Mouse (Mus musculus): ENCODE measurements around the gene Cct7. TPM values are rescaled to one million over a fixed set of nuclear protein-coding genes. Genes with fewer than 3 reads are reported as not detected.
"Not testable (repeated sequence)": the region's sequence is repeated elsewhere in the genome, so short reads cannot be mapped to it uniquely, and the experiment has no call there.

Cct7 gene
- polyA plus RNA-seq, 1 experiment from 2014 or later = 668 TPM

DNA sequence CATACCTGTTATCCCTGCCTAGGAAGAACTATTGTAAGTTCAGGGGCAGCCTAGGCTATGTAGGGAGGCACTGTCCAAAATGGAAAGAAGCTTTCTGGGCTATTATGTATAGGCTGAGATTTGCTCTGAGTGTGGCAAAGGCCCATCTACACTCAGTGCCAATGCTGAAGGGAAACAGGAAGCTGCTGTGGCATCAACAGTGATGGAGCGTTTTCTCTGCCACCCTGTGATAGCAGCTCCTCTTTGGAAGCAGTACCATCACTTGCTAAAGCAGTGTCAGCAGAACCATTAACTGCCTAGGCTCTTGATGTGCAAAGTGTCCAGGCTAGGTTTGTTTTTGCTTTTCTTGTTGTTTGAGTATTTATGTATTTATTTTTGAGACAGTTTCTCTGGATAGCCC is 15.1 kb upstream of the Cct7 start:
- no peak overlapping the region for H3K9ac ChIP-seq
- no peak for ATAC-seq
- no peaks in the 10 kb centered on the region for H3K27me3 ChIP-seq
- H3K27ac ChIP-seq = no peak overlapping the region
- no peak overlapping the region for H3K4me3 ChIP-seq
- H3K4me2 ChIP-seq = no peak overlapping the region
- H3K9me3 ChIP-seq (replicated peaks) = no peaks in the 10 kb centered on the region
- WGBS = 79% methylated on average over 1 of the region's 1 CpGs
- peaks cover 7% of the 10 kb centered on the region; the same call in 1 of the 2 replicates for H3K4me1 ChIP-seq
- H3K36me3 ChIP-seq (ENCODE audit: poor library complexity, severe bottlenecking) = peaks cover 24% of the 10 kb centered on the region

- Histone ChIP-seq H3K9ac (no peak overlapping the region), H3K36me3 (ENCODE audit: poor library complexity, severe bottlenecking) (peaks cover 27% of the 10 kb centered on the region), H3K27me3 (no peaks in the 10 kb centered on the region), H3K9me3 (replicated peaks) (no peaks in the 10 kb centered on the region), H3K27ac (no peak overlapping the region), H3K4me1 (peaks cover 5% of the 10 kb centered on the region; the same call in 1 of the 2 replicates), H3K4me2 (no peak overlapping the region), H3K4me3 (no peak overlapping the region)
- WGBS = 88% methylated on average over 5 of the region's 6 CpGs
- ATAC-seq = no peak
Observed at GRCm38 (mm10) chr6:85436631-85437030, 14.7 kb upstream of the Cct7 start.

GRCm38 (mm10) chr6:85441142-85441541 is 10.2 kb upstream of the Cct7 start:
- no peaks in the 10 kb centered on the region for H3K9me3 ChIP-seq (replicated peaks)
- H3K27me3 ChIP-seq = no peaks in the 10 kb centered on the region
- no peak overlapping the region for H3K4me2 ChIP-seq
- no peak for ATAC-seq
- H3K36me3 ChIP-seq (ENCODE audit: poor library complexity, severe bottlenecking) = peaks cover 69% of the 10 kb centered on the region
- 89% methylated on average over 4 of the region's 4 CpGs for WGBS
- H3K4me3 ChIP-seq = no peak overlapping the region
- H3K27ac ChIP-seq = no peak overlapping the region
- no peak overlapping the region for H3K9ac ChIP-seq
- H3K4me1 ChIP-seq = no peaks in the 10 kb centered on the region

DNA sequence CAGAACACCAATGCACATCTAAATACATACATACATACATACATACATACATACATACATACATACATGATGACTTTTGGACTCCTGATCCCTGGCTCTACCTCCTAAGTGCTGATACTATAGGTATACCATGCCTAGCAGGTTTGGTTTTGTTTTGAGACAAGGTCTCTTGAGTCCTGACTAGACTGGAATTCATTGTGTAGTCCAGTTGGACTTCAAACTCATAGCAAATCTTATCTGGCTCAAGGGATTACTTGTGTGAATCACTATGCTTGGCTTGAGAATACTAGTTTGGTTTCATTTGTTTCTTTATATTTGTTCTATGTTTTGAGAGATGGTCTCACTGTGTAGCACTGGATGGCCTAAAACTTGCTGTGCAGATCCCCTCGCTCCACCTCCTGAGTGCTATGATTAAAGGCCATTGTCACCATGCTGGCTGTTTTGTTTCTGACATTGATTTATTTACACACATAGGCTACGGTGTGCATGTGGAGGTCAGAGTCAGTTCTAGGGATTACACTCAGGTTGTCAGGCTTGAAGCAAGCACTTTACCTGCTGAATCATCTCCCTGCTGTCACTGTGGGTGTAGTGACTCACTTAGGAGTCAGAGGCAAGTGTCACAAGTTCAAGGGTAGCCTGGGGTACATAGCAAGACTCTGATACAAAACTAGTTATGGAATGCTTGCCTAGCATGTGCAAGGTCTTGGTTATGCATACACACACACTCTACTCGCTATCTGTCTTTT is 7.7 kb upstream of the Cct7 start:
- Histone ChIP-seq H3K27ac (no peak overlapping the region), H3K9ac (no peak overlapping the region), H3K36me3 (ENCODE audit: poor library complexity, severe bottlenecking) (peaks cover 82% of the 10 kb centered on the region), H3K4me1 (no peaks in the 10 kb centered on the region), H3K27me3 (no peaks in the 10 kb centered on the region), H3K4me2 (no peak overlapping the region), H3K4me3 (no peak overlapping the region), H3K9me3 (replicated peaks) (no peaks in the 10 kb centered on the region)
- 92% methylated on average over 3 of the region's 3 CpGs for WGBS
- ATAC-seq = no peak

GRCm38 (mm10) chr6:85444266-85444965 is 6.9 kb upstream of the Cct7 start:
- WGBS = 90% methylated on average over 8 of the region's 8 CpGs
- Histone ChIP-seq H3K36me3 (ENCODE audit: poor library complexity, severe bottlenecking) (peaks cover 74% of the 10 kb centered on the region), H3K4me1 (no peaks in the 10 kb centered on the region), H3K4me2 (no peak overlapping the region), H3K9ac (no peak overlapping the region), H3K27me3 (no peaks in the 10 kb centered on the region), H3K27ac (no peak overlapping the region), H3K9me3 (replicated peaks) (no peaks in the 10 kb centered on the region), H3K4me3 (no peak overlapping the region)
- no peak for ATAC-seq

DNA sequence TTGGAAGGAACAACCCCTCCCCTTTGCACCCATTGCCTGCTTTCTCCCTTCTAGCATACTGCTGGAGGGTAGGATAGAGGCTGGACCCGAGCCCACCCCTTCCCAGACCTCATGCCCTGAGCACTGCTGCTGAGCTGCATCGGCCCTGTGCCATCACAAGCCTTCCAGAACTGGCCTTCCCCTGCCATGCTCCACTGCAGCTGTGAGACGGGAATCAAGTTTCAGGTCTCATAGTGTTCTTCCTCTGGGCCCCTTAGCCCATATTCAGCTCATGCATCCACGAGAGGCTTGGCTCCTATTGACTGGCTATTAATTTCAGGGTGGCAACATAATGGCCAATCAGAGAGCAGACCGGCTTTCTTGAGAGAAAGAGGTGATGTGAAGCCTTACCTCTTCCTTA is 6.0 kb upstream of the Cct7 start:
- Histone ChIP-seq H3K9ac (no peak overlapping the region), H3K36me3 (ENCODE audit: poor library complexity, severe bottlenecking) (peaks cover 65% of the 10 kb centered on the region)
- 83% methylated on average over 5 of the region's 5 CpGs for WGBS

DNA sequence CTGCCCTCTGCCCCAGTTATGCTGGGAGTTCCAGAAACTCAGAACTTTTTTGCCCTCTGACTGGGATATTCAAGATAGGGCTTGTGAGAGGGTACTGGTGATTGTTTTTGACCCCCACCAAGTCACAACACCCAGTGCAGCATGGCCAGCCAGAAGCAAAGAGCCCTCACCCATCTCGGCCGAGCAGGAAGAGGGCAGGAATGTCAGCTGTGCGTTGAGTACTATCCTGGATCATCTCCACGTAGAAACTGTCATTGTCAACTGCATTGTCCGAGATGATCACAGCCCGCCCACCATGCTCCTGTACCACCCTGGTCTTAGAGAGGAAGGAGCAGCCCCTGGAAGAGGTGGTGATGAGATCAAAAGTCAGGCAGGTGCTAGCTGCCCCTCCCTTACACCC is 4.0 kb upstream of the Cct7 start:
- 89% methylated on average over 6 of the region's 6 CpGs for WGBS

More for the DNA sequence above, 6.0 kb upstream of the Cct7 start:
- no peak for ATAC-seq
- no peaks in the 10 kb centered on the region for H3K27me3 ChIP-seq
- H3K4me1 ChIP-seq = 0 out of 2 replicates have a peak, but pooled peaks cover 3% of the 10 kb centered on the region
- H3K9me3 ChIP-seq (replicated peaks) = no peaks in the 10 kb centered on the region
- H3K4me3 ChIP-seq = no peak overlapping the region
- no peak overlapping the region for H3K4me2 ChIP-seq
- H3K27ac ChIP-seq = no peak overlapping the region

GRCm38 (mm10) chr6:85450140-85450539 is 1.2 kb upstream of the Cct7 start:
- Histone ChIP-seq H3K9ac (peak overlapping the region; percentile 74; the same call in 1 of the 2 replicates), H3K36me3 (ENCODE audit: poor library complexity, severe bottlenecking) (peaks cover 29% of the 10 kb centered on the region), H3K4me1 (peaks cover 35% of the 10 kb centered on the region), H3K4me3 (peak overlapping the region; percentile 87; the same call in 1 of the 2 replicates), H3K4me2 (peak overlapping the region; percentile 95)
- not testable (repeated sequence) for H3K9me3 ChIP-seq (replicated peaks); ATAC-seq; H3K27ac ChIP-seq; H3K27me3 ChIP-seq
- 60% methylated on average over 1 of the region's 1 CpGs for WGBS

More for the DNA sequence above, 4.0 kb upstream of the Cct7 start:
- H3K36me3 ChIP-seq (ENCODE audit: poor library complexity, severe bottlenecking) = peaks cover 50% of the 10 kb centered on the region
- ATAC-seq = no peak
- H3K9me3 ChIP-seq (replicated peaks) = no peaks in the 10 kb centered on the region
- H3K27me3 ChIP-seq = no peaks in the 10 kb centered on the region
- H3K9ac ChIP-seq = no peak overlapping the region
- H3K4me2 ChIP-seq = no peak overlapping the region
- H3K4me1 ChIP-seq = 0 out of 2 replicates have a peak, but pooled peaks cover 8% of the 10 kb centered on the region
- H3K27ac ChIP-seq = no peak overlapping the region
- no peak overlapping the region for H3K4me3 ChIP-seq

DNA sequence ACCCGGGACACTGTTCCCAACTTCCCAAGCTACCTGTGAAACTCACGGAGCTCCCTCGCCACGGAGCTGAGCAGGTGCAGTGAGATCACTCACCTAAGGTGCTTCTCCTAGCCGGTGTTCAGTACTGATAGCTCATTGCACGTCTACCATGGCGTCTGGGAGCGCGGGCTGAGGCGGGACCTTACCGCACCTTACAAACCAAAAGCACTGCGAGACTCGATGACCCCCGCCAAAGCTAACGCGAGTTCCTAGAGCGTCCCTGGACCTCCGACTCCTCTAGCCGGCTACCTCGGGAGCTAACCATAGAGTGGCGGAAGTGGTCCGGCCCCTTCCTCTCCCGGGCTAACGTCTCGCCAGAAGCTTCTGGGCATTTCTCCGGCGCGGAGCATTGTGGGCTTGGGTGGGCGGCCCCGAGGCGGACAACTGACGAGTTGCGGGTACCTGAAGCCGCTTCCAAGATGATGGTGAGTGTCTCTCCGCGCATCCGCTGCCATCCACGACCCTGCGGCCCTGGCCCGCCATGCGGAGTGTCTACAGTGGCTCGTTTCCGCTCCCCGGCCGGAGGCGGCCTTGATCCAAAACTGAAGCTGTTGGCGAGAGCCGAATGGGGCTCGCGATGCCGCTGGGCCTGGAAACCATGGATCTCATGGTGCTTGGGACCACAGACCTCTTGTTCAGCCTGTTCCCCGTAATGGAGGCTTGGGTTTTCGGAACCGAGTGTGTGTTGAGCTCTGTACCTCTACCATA is 523 bp downstream of the Cct7 start, which contains the start of gene Pradc1:
Pradc1 (minus strand) TSS at position 307 of the 747 bp plus-strand sequence.
- Histone ChIP-seq H3K4me3 (peak within 1 kb of the TSS; percentile 87), H3K4me2 (peak within 1 kb of the TSS; percentile 95), H3K36me3 (ENCODE audit: poor library complexity, severe bottlenecking) (peaks cover 12% of the 10 kb centered on the region), H3K27me3 (no peaks in the 10 kb centered on the region), H3K9ac (peak within 1 kb of the TSS; percentile 94), H3K9me3 (replicated peaks) (no peaks in the 10 kb centered on the region), H3K27ac (peak within 1 kb of the TSS; percentile 91), H3K4me1 (peaks cover 50% of the 10 kb centered on the region)
- WGBS = under 1% methylated on average over 54 of the region's 54 CpGs
- ATAC-seq = peak; percentile 94

GRCm38 (mm10) chr6:85452411-85452665 is 1.0 kb downstream of the Cct7 start:
- under 1% methylated on average over 15 of the region's 15 CpGs for WGBS
- peak overlapping the region; percentile 94 for H3K9ac ChIP-seq
- H3K4me2 ChIP-seq = peak overlapping the region; percentile 95
- ATAC-seq = no peak
- peaks cover 55% of the 10 kb centered on the region for H3K4me1 ChIP-seq
- H3K36me3 ChIP-seq (ENCODE audit: poor library complexity, severe bottlenecking) = peaks cover 7% of the 10 kb centered on the region; the same call in 1 of the 2 replicates
- H3K9me3 ChIP-seq (replicated peaks) = no peaks in the 10 kb centered on the region
- no peaks in the 10 kb centered on the region for H3K27me3 ChIP-seq
- H3K4me3 ChIP-seq = peak overlapping the region; percentile 87
- peak overlapping the region; percentile 91 for H3K27ac ChIP-seq

DNA sequence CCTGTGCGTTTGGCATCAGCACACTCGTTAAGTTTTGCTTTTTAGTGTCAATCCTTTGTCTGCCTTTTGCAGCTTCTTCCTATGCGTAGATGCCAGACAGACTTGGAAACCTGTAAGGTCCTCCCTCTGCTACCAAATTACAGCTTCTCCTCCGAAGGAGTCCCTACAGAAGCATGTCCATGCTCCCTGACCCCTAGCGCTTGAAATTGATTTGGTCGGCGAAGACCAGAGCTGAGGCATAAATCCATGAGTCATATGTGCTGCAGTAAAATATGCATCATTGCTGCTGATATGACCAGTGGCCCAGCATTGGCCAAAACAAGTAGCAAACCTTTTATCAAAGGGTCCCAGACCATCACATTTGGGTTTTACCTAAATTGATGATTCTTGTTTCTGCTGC is 1.5 kb downstream of the Cct7 start:
- Histone ChIP-seq H3K27ac (peak overlapping the region; percentile 10; the same call in 1 of the 2 replicates), H3K4me2 (peak overlapping the region; percentile 95), H3K4me1 (peaks cover 57% of the 10 kb centered on the region), H3K36me3 (ENCODE audit: poor library complexity, severe bottlenecking) (peaks cover 6% of the 10 kb centered on the region; the same call in 1 of the 2 replicates), H3K9me3 (replicated peaks) (no peaks in the 10 kb centered on the region), H3K4me3 (peak overlapping the region; percentile 87), H3K9ac (peak overlapping the region; percentile 94), H3K27me3 (no peaks in the 10 kb centered on the region)
- ATAC-seq = no peak
- WGBS = 15% methylated on average over 7 of the region's 7 CpGs

DNA sequence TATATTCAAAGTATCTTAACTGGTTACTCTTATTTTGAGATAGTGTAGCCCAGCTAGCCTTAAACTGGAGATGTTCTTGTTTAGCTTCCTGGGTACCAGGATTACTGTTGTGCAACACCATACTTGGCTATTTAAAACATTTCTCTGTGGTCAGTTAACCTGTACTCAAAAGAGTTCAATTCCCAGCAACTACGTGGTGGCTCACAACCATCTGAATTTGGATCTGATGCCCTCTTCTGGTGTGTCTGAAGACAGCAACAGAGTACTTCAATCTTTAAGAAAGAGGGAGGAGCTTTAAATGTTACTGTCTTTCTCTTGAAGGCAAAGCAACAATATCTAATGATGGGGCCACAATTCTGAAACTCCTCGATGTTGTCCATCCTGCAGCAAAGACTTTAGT is 8.3 kb downstream of the Cct7 start:
- WGBS = 93% methylated on average over 2 of the region's 2 CpGs
- ATAC-seq = no peak
- Histone ChIP-seq H3K36me3 (ENCODE audit: poor library complexity, severe bottlenecking) (peaks cover 69% of the 10 kb centered on the region), H3K4me3 (no peak overlapping the region), H3K4me1 (peaks cover 35% of the 10 kb centered on the region), H3K27ac (no peak overlapping the region), H3K9ac (no peak overlapping the region), H3K4me2 (no peak overlapping the region), H3K27me3 (no peaks in the 10 kb centered on the region), H3K9me3 (replicated peaks) (no peaks in the 10 kb centered on the region)

All from forebrain, embryonic 13.5 days (tissue).